Mouse (Mus musculus) layer of hippocampus, postnatal 36 days (tissue): ENCODE data around the gene Gse1. TPM values are rescaled to one million over a fixed set of nuclear protein-coding genes. Genes with fewer than 3 reads are reported as not detected.

Experiments used
- DNase-seq, 2 experiments: peaks; one replicate each; pipeline ENCODE4 v3.0.0; 2022
- total RNA-seq, 2 experiments: library from RNA; stranded (reverse); gene quantifications; 2 replicates each; pipeline ENCODE4 v1.2.3; 2021

Gse1 gene
- total RNA-seq, 2 experiments from 2014 or later, result 147 to 155 TPM

GRCm38 (mm10) chr8:120425199-120425941 lies 197.1 kb downstream of the Gse1 start:
- DNase-seq, result no peak

- DNase-seq, result no peak
Measured at GRCm38 (mm10) chr8:120426105-120426504, 197.8 kb downstream of the Gse1 start.

GRCm38 (mm10) chr8:120426622-120427385 lies 198.5 kb downstream of the Gse1 start:
- DNase-seq, result peak; percentile 85 to 87

- DNase-seq, result no peak
Measured at GRCm38 (mm10) chr8:120428492-120428891, 200.2 kb downstream of the Gse1 start.

GRCm38 (mm10) chr8:120429116-120429515 lies 200.9 kb downstream of the Gse1 start:
- DNase-seq, result no peak

GRCm38 (mm10) chr8:120431042-120431441 lies 202.8 kb downstream of the Gse1 start:
- DNase-seq, result no peak

- DNase-seq, result no peak
Measured at GRCm38 (mm10) chr8:120432438-120432837, 204.2 kb downstream of the Gse1 start.

- no peak for DNase-seq
Measured at GRCm38 (mm10) chr8:120433143-120433542, 204.9 kb downstream of the Gse1 start.

- no peak for DNase-seq
Measured at GRCm38 (mm10) chr8:120433734-120434133, 205.5 kb downstream of the Gse1 start.

GRCm38 (mm10) chr8:120435781-120436180 lies 207.5 kb downstream of the Gse1 start:
- DNase-seq, result no peak

- no peak for DNase-seq
Measured at GRCm38 (mm10) chr8:120436491-120437030, 208.3 kb downstream of the Gse1 start.

GRCm38 (mm10) chr8:120437207-120437606 lies 209.0 kb downstream of the Gse1 start:
- no peak for DNase-seq

- peak; percentile 38 to 46 for DNase-seq
Measured at GRCm38 (mm10) chr8:120437666-120438395, 209.6 kb downstream of the Gse1 start.

- DNase-seq, result peak; percentile 67 to 71
Measured at GRCm38 (mm10) chr8:120439309-120439708, 211.1 kb downstream of the Gse1 start.

GRCm38 (mm10) chr8:120440739-120441138 lies 212.5 kb downstream of the Gse1 start:
- peak; percentile 66 to 67 for DNase-seq

- no peak for DNase-seq
Measured at GRCm38 (mm10) chr8:120441637-120442036, 213.4 kb downstream of the Gse1 start.

GRCm38 (mm10) chr8:120442306-120443003 lies 214.2 kb downstream of the Gse1 start:
- no peak for DNase-seq

- DNase-seq, result no peak
Measured at GRCm38 (mm10) chr8:120445249-120445648, 217.0 kb downstream of the Gse1 start.

GRCm38 (mm10) chr8:120448131-120448530 lies 219.9 kb downstream of the Gse1 start:
- DNase-seq, result no peak

- no peak for DNase-seq
Measured at GRCm38 (mm10) chr8:120449139-120449538, 220.9 kb downstream of the Gse1 start.

- peak; percentile 69 to 77 for DNase-seq
Measured at GRCm38 (mm10) chr8:120449608-120450031, 221.4 kb downstream of the Gse1 start.

- DNase-seq, result no peak
Measured at GRCm38 (mm10) chr8:120452111-120452510, 223.9 kb downstream of the Gse1 start.
